Mouse (Mus musculus) kidney, postnatal 25 days (tissue): ENCODE data around the gene Rnf144a.
"Not testable (repeated sequence)": the region's sequence is repeated elsewhere in the genome, so short reads cannot be mapped to it uniquely, and the experiment has no call there.

ENCODE experiments used
- DNase-seq, 2 experiments: peaks; one replicate each; pipeline ENCODE4 v3.0.0; 2021; ENCODE audit warnings: mixed read lengths in 2 of 2

Gene Rnf144a

GRCm38 (mm10) chr12:26415104-26415771 is at the start of gene Rnf144a:
Gene Rnf144a (minus strand): TSS chr12:26415254.
- peak; percentile 89 to 96 for DNase-seq

GRCm38 (mm10) chr12:26460091-26460490 is 45.0 kb upstream of the Rnf144a start:
- no peak for DNase-seq

- peak; percentile 91 for DNase-seq
Measured at GRCm38 (mm10) chr12:26456028-26456698, 41.1 kb upstream of the Rnf144a start, which contains the start of gene Rsad2. Gene Rsad2 (minus strand): TSS chr12:26456452.

- DNase-seq = no peak
Measured at GRCm38 (mm10) chr12:26454682-26455081, 39.6 kb upstream of the Rnf144a start.

DNA sequence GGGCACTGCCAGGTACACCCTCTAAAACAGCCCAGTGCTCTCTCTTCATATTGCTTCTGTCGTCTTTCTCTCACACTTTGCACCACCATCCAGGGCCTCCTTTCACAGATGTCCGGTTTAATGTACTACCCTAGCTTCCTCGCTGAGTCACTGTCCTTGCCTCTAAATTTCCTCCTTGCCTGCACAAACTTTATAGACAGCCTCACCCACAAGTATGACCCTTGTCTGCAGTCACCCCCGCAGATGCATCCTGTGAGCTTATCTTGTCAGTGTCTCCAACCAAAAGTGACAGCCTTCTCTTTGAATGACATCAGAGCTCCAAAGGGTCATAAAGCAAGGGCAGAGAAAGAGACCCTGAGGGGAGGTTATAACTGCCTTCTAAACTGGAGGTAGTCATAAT is 37.9 kb upstream of the Rnf144a start:
- no peak for DNase-seq

DNA sequence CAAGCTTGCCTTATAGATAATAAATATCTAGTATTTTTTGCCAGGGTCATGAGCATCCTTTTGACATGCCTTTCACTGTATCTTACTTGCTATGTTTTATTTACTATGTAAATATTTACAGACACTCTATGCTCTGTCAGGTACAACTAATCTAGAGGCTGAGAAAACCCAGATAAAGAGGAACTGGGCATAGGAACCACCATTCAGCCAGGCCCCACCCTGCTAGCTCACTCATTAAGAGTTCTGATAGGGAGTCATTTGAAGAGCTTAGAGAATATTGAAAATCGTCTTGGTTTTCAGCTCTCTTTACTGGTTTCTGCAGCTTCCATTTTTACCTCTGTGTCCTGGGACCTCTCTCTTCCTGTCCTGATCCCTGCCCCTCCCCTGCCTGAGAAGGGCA is 36.1 kb upstream of the Rnf144a start:
- no peak for DNase-seq

- DNase-seq = no peak
Measured at GRCm38 (mm10) chr12:26449483-26449882, 34.4 kb upstream of the Rnf144a start.

- DNase-seq = peak in 1 of 2 experiments; percentile 60
Measured at GRCm38 (mm10) chr12:26446377-26447045, 31.5 kb upstream of the Rnf144a start.

- no peak for DNase-seq
Measured at GRCm38 (mm10) chr12:26444511-26444910, 29.5 kb upstream of the Rnf144a start.

GRCm38 (mm10) chr12:26444054-26444453 is 29.0 kb upstream of the Rnf144a start:
- DNase-seq = peak; percentile 84 to 95

DNA sequence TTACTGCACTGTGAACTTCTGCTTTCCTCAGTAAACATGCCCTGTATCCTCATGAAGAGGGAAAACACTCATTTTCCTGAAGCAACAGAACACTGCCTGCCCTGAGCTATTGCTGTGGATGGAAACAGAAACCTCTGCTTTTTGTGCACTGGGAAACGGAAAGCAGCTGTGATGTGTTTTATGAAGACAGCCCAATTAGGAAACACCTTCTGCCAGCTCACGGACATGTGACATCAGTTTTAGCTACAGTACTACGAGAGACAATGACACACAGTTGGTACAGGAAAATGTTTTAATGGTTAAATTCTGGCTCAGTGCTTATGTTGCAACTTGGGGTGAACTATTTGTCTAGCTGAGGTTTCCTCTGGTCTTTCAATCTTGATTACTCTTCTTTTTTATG is 24.3 kb upstream of the Rnf144a start:
- DNase-seq = peak; percentile 26 to 41

DNA sequence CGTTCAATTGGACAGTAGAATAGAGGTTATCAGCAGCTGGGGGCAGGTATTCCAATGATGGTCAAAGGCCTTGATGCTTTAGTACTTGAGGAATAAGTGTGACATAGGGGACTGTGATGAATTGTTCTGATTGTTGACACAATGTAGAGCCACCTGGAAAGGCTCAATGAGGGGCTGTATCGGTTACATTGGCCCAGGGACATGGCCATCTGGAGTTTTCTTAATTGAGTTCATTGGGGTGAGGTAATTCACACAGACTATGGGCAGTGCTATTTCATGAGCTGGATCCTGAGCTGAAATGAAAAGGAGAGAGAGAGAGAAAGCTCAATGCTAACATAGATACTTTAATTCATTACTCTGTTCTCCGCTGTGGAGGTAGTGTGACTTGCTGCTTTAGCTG is 22.9 kb upstream of the Rnf144a start:
- no peak for DNase-seq

GRCm38 (mm10) chr12:26436334-26436733 is 21.3 kb upstream of the Rnf144a start:
- peak; percentile 50 to 66 for DNase-seq

DNA sequence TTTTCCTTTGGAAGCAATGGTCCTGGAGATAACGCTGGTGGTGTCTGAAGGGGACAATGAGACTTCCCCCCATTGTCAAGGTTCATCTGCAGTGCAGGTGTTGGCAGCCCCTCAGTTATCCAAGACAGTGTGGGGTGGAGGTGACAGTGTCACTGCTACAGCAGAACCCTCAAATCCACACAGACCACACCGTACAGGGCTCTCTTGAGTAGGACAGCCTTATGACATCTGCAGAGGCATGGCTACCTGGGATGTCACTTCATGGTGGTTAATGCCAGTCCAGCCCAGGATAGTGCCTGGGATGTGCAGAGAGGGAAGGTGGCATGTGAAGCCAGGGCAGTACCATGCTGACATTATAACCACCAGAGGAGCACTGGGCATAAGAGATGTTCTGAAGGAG is 13.7 kb upstream of the Rnf144a start:
- DNase-seq = not testable (repeated sequence)

- peak in 1 of 2 experiments; percentile 36 for DNase-seq
Measured at GRCm38 (mm10) chr12:26424841-26425240, 9.8 kb upstream of the Rnf144a start.

- DNase-seq = no peak
Measured at GRCm38 (mm10) chr12:26418322-26418721, 3.3 kb upstream of the Rnf144a start.

GRCm38 (mm10) chr12:26416636-26417295 is 1.7 kb upstream of the Rnf144a start:
- DNase-seq = no peak

DNA sequence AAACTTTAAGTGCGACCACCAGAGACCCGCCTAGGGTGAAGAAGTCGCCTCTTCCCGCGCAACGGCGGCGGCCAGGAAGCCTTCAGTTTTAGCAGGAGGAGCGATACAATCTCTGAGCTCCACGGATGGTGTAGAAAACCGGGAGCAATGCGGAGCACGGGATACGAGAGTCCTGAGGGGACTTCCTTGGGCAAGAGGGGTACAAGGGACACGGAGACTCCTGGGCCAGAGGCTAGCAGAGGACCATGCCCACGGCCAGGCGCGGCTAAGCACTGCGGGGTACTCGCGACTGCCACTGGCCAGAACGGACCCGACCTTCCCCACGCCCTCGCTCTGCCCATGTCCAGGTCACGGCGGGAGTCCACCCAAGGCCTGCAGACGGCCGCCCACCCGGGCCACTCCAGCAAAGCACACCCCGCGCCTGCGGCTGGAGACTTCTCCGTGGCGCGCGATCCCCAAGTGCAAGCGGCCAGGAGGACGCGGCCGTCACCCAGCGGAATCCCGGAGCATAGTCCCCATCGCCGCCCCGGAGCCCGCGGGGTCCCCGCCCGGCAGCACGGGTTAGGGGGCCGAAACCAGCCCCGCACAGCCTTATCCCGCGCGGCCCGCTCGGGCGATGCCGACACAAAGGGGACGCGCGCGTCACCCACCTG is 477 bp downstream of the Rnf144a start:
- peak; percentile 39 to 54 for DNase-seq

DNA sequence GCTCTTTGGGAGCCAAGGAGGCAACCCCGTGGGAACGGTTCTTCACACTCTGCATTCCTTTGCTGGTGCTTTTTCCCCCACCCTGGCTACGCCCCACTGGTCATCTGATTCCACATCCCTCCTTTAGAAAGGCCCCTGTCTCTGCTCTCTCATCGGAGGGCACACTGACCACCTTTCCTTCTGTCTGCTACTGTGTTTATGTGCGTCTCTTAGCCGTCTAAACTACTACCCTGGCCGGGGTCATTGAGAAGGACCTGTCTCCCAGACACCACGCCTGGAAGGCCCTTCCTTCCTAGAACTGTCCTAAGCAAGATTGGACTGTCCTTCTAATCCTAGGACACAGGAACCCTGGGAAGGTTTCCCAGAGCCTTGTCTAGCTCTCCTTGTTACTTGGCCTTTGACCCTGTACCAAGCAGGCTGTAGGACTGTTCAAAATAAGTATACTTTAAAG is 1.1 kb downstream of the Rnf144a start:
- peak; percentile 33 to 47 for DNase-seq

DNA sequence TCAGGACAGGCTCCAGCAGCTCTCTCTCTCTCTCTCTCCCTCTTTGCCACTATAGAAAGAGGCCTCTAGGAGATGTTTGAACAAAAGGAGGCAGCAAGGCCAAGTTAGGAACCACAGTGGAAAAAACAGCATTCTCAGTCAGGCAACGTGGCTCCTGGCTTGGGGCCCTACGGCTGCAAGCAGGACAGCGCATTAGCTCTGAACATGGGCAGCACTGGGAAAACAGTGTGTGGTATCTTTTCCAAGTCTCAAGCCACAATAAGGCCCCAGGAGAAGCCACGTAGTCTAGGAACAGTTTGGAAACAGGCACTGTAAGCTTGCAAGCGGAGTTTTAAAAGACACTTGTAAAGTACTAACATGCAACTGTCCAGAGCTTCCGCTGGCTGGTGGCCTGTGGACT is 2.3 kb downstream of the Rnf144a start:
- DNase-seq = no peak

GRCm38 (mm10) chr12:26411841-26412450 is 3.1 kb downstream of the Rnf144a start:
- no peak for DNase-seq

- no peak for DNase-seq
Measured at GRCm38 (mm10) chr12:26410443-26410842, 4.6 kb downstream of the Rnf144a start.
